Mouse (Mus musculus): ENCODE results near the gene Dnm3.

Gene Dnm3

DNA sequence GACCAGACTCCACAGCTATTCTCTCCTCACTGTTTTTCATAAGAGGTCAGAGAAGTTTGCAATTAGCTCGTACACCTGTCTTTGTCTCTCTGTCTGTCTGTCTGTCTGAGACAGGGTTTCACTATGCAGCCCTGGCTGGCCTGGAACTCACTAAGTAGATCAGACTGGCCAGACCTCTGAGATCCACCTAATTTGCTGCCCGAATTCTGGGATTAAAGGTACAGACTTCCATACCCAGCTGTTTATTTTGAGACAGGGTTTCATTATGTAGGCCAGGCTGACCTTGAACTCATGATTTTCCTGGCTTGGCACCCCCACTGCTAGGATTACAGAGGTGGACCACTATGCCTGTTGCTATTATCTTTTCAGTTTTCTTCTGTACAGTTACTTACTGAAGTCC lies 319.3 kb downstream of the Dnm3 start:
- in situ Hi-C loops (cut with MboI; ENCODE audit: low pct_unique_long_range_greater_than_20kb in 1 of 2, low sequenced_read_pairs in 2 of 2, unreplicated experiment in 1 of 2), result no loop called here

DNA sequence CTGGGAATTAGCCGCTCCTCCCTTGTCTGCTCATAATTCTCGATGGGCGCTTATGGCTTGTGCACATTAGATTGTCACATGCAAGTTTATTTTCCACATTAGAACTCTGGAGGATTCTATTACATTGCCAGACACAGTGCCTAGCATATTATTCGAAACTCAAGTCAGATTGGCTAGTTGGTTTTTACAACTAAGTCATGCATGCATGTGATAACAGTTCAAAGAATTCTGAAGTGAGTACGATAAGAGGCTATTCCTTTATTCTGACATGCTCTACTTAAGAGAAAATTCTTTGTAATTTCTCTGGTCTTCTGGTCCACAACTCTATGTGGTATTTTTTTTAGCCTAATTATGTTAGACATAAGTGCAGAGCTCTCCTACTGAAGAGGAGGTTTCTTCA lies 320.2 kb downstream of the Dnm3 start:
- in situ Hi-C loops (cut with MboI; ENCODE audit: low pct_unique_long_range_greater_than_20kb in 1 of 2, low sequenced_read_pairs in 2 of 2, unreplicated experiment in 1 of 2), result no loop called here

DNA sequence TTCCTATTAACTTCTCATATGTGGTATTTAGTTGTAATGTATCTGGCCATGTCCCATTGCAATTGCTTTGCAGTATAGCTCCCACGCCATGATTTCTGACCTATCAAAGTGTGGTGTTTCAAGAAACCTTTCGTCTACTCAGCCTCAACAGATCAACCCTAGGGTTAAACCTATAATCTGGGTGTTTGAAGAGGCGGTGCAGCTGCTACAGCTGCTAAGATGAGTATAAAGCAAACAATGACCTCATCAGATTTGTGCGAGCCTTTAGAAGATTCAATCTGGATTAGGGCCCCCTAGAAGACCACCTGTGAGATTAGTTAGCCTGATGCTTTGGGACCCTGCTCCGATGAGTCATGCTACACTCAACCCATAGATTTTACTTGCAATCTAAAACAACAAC lies 321.0 kb downstream of the Dnm3 start:
- in situ Hi-C loops (cut with MboI; ENCODE audit: low pct_unique_long_range_greater_than_20kb in 1 of 2, low sequenced_read_pairs in 2 of 2, unreplicated experiment in 1 of 2), result no loop called here

DNA sequence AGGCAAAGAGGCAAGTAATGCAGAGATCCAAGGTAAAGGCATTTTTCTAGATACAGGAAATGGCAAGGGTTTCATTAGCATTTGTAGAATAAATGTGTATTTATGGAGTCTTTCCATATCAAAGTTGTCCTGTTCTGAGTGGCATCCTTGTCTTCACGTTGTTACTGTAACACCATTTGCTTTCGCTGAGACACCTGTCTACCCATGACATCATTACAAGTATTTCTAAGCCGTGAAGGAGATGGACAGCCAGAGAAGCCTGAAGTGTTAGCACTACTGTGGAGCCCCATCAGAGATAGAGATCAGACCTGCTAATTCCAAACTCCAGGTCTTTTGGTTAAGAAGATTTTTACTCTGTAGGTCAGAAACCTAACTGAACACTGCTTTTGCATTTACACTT lies 322.3 kb downstream of the Dnm3 start:
- in situ Hi-C loops (cut with MboI; ENCODE audit: low pct_unique_long_range_greater_than_20kb in 1 of 2, low sequenced_read_pairs in 2 of 2, unreplicated experiment in 1 of 2), result no loop called here

DNA sequence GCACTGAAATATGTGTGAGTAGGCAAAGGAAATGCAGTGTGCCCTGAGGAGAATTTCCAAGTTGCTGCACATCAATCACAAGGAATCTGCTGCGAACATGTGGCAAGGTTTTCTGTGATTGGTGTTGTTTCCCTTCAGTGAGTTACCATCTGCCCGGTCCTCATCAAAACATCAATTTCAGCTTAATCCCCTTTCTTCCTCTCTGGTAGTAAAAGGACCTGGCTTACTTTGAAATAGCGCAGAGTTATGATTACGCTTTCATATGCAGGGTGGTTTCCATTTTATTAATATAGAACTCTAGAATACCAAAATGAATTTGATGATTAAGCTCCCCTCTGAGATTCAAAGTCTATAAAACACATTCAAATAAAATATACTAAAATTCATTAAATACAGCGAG lies 324.7 kb downstream of the Dnm3 start:
- in situ Hi-C loops (cut with MboI; ENCODE audit: low pct_unique_long_range_greater_than_20kb in 1 of 2, low sequenced_read_pairs in 2 of 2, unreplicated experiment in 1 of 2), result no loop called here

DNA sequence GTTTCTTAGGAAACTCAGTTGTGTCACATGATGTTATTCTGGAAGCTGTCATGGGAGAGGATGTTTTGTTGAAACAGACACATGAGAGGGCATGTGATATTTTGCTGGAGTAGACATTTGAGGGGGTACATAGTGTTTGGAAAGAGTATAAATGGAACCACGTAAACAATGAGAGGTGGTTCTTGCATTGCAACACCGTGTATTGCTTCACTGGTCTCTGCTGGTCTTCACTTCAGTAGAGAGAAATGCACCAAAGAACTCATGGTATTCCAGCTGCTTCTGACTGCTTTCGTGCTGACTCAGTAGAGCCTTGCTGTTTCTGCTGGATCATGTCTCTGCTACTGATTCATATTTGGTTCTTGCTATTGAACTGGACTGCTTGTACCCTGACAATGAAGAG lies 328.1 kb downstream of the Dnm3 start:
- in situ Hi-C loops (cut with MboI; ENCODE audit: low pct_unique_long_range_greater_than_20kb in 1 of 2, low sequenced_read_pairs in 2 of 2, unreplicated experiment in 1 of 2), result no loop called here

DNA sequence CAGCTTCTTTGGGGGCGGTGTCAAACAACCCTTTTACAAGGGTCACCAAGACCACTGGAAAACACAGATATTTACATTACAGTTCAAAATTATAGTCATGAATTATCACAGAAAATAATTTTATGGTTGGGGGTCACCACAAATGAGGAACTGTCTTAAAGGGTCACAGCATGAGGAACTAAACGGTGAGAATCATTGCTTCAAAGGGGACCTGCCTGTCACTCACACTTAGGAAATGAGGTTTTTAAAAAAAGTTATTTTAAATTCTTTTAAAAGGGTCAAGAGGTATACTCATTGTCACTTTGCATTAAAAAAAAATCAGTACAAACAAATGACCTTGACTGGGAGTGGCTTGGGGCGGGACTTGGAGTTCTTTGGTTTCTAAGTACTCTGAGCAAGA lies 330.3 kb downstream of the Dnm3 start:
- in situ Hi-C loops (cut with MboI; ENCODE audit: low pct_unique_long_range_greater_than_20kb in 1 of 2, low sequenced_read_pairs in 2 of 2, unreplicated experiment in 1 of 2), result no loop called here

DNA sequence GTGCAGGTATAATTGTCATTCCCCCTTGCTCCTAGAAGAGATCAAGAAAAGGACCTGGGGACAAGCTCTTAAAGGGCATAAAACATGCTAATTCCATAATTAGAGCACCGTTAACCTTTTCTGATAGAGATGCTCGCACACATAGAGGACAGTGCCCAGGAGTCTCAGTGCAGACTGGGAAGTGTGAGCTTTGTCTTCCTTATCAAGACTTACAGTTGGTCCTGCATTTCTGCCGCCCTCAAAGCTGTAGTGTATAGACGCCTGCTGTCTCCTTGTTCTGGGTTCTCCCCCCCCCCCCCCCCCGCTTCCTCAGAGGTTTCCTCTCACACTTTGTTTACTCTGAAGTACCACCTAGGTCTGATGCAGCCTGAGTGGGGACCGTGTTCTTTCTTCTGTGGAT lies 332.1 kb downstream of the Dnm3 start:
- in situ Hi-C loops (cut with MboI; ENCODE audit: low pct_unique_long_range_greater_than_20kb in 1 of 2, low sequenced_read_pairs in 2 of 2, unreplicated experiment in 1 of 2), result no loop called here

DNA sequence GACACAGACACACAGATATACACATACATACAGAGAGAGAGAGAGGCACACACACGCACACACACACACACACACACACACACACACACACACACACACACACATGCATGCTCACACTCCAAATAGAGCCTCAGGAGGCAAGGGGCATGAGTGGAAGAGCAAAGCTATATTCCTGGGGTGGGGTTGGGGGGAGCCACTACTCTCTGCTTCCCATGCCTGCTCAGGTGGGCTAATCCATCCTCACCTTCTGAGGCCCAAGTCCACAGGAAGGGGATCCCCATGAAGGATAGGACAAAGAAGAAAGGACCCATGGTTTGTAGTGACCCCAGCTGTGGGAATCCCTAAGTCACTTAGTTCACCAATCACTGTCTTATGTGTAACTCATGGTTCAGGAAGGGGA lies 332.8 kb downstream of the Dnm3 start:
- in situ Hi-C loops (cut with MboI; ENCODE audit: low pct_unique_long_range_greater_than_20kb in 1 of 2, low sequenced_read_pairs in 2 of 2, unreplicated experiment in 1 of 2), result no loop called here

DNA sequence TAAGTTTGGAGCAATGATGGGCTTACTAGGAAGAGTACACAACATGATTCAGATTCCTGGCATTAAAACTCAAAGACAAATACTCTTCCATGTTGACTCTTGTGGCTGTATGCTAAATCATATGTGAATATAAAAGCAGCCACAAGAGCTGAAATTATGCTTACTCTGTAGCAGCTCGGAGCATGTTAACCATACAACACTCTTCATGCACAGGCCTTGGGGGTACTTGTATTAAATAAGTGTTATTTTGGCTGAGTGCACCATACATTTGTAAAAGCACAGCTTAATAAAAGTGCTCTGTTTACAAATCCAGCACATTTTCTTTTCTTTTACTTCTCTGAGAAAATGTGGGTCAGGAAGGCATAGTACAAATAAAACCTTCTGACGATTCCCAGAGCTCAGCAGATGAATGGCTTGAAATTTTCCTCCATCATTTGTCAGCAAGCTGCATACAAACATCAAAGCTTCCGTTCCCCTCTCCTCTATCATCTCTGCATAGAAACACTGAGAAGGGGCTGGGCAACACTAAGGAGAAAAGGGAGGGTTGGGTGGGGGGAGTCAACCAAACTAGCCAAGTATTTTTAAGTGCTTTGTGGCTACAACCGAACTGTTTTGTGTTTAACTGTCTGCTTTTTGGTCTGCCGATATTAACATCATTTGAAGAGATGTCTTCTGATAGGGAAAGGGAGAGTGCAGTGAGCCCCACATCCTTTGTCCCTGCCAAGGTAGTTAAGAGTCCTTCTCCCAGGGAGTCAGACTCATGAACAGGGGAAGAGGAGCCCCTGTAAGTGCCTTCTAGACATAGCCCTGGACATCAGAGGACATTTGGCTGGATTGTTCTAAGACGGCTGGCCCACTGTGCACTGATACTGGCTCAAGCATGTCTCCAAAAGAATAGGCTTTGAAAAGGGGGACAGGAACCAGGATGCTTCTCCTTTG lies 333.6 kb downstream of the Dnm3 start:
- in situ Hi-C loops (cut with MboI; ENCODE audit: low pct_unique_long_range_greater_than_20kb in 1 of 2, low sequenced_read_pairs in 2 of 2, unreplicated experiment in 1 of 2), result no loop called here

DNA sequence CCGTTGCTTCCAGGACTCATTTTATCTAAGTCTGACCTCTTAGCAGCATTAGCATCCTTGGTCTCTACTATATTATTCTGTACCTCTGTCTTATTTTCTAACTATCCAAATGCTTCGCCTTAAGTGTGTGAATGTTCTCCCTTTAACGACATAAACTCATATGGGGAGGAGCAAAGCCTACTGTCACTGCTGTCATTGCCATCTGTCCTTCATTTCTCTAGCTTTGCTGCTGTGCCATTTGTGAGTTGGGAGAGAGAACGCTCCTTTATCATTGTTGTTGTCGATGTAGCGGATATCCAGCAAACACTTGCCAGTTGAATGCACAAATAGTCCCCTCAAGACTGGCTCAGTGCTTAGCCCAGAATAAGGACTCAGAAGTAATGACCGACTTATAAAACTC lies 335.5 kb downstream of the Dnm3 start:
- in situ Hi-C loops (cut with MboI; ENCODE audit: low pct_unique_long_range_greater_than_20kb in 1 of 2, low sequenced_read_pairs in 2 of 2, unreplicated experiment in 1 of 2), result no loop called here

DNA sequence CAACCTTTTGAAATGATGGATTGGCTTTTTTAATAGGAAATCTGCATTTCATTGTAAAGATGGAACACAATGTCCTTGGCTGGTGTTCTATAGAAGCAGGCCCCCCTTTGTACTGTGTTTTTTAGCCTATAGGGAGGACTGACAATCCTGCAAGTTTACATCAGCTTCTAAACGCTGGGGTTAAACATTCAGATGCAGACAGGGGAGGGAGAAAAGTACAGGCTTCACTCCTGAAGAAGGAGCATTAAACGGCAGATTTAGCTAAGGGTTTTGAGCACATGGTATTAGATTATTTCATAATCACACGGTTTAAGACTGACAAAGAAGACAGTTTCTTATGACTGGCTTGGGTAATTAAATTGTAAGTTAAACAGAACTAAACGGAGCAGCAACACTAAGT lies 341.5 kb downstream of the Dnm3 start:
- in situ Hi-C loops (cut with MboI; ENCODE audit: low pct_unique_long_range_greater_than_20kb in 1 of 2, low sequenced_read_pairs in 2 of 2, unreplicated experiment in 1 of 2), result no loop called here

DNA sequence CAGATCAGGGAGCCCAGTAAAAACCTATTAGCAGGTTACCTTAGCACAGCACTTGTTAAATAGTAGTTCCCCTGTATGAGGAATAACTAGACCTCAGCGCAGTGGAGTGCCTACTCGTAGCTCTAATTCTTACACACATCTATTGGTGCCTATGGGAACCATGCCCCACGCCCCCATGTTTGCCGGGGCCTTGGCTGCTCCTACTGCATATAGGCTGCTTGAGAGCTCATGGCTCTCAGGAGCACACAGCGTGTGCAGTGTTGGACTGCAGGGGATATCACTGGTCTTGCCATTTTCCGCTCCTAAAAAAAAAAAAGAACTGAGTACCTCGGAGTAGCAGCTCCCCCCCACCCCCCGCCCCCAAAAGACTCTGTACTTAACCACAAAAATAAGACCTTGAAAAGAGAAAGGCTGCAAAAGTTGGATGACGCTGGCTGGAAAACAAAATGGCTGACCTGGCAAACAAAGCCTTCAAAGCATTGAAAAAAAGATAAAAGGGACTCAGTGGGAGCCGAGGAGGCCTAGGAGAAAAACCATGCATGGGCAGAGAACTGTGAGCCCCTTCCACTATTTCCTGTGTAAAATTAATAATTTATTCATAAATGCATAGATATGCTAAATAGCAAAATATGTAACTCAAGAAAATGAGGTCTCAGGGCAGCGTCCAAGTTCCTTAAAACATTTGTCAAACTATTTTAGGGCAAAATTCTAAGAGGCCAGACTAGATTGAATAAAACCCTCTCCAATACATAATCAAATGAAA lies 342.2 kb downstream of the Dnm3 start:
- in situ Hi-C loops (cut with MboI; ENCODE audit: low pct_unique_long_range_greater_than_20kb in 1 of 2, low sequenced_read_pairs in 2 of 2, unreplicated experiment in 1 of 2), result no loop called here

DNA sequence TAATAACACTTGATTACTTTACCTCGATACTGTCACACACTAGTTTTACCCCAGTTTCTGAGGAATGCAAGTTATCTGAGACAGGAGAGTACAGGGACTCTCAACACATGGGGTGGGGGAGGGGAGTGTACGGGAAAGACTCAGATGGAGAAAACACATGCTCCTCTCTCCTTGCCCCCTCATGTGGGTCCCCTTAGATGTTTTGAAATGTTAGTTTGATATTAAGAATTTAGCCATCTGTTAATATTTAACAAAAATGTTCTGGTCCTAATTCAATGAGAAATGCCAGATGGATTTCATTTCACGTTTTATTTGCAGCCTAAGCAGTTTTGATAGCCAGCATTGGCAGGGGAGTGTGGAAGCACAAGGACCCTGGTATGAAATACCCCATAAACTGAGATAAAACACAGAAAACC lies 343.2 kb downstream of the Dnm3 start:
- in situ Hi-C loops (cut with MboI; ENCODE audit: low pct_unique_long_range_greater_than_20kb in 1 of 2, low sequenced_read_pairs in 2 of 2, unreplicated experiment in 1 of 2), result no loop called here

DNA sequence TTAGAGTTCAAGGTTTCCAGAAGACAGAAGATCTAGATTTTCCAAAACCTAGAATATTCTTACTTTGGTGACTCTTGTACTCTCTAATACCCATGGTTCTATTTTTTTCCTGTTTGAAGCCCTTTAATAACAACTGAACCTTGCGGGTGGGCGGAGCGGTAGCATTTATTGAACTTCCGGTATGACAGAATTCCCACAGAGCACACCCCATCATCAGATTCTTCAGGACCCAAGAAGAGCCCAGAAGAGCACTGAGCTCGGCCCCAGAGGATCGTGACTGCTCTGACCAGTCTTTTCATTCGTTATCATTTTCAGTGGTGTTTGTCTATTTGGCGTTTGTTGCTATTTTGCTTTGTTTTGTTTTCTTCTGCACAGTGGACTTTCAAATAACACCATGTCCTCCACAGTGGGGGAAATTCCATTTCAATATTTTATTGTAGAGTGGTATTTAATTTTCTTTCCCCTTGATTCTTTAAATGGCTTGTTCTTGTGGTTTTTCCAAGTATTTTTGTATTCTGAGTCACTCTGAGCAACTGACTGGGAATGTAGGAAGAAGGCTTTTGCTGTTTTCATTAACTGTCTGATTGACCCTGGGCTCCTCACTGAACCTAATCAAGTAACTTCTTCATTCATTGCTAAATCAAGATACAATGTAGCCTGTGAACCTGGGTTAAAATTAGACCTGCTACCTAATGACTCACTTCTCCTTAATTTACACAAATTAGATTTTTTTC lies 344.8 kb downstream of the Dnm3 start:
- in situ Hi-C loops (cut with MboI; ENCODE audit: low pct_unique_long_range_greater_than_20kb in 1 of 2, low sequenced_read_pairs in 2 of 2, unreplicated experiment in 1 of 2), result no loop called here

DNA sequence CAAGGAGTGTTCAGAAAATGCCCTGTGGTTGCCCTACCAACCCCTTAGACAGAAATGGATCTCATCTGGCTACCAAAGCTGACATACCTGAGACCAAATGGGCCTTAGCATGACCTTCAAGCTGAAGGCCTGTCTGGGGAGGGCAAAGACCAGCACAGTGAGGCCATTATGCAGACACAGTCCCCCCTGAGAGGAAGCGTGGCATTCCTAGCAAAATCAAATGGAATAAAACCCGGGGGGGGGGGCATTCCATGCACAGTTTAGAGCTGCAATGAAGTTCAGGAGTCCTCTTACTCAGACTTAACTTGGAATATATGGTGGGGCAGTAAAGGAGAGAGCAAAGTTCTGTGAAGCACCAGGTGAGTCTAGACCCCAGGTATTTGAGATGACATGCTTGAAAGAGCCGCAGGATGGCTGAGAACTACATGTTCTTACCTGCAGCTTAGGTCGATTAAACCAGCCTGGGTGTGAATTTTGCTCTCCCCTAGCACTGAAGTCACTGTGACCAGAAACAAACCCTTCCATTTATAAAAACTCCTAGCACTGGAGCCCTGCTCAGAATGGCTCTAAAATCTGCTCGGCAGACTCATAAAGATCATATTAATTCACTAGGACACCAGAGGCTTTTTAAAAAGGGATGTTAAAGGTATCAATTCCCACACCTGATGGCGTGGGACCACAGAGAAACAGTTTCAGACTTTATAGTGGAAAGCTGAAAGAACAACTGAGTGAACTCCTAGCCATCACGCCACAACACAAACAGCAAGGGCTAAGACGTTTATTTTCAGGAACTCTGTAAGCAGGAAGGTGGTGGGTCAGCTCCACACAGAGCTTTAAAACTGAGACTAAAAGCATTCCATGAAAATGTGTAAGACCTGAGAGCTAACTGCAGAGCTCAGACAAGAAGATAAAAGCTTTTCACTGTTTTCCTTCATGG lies 350.7 kb downstream of the Dnm3 start:
- in situ Hi-C loops (cut with MboI; ENCODE audit: low pct_unique_long_range_greater_than_20kb in 1 of 2, low sequenced_read_pairs in 2 of 2, unreplicated experiment in 1 of 2), result no loop called here

DNA sequence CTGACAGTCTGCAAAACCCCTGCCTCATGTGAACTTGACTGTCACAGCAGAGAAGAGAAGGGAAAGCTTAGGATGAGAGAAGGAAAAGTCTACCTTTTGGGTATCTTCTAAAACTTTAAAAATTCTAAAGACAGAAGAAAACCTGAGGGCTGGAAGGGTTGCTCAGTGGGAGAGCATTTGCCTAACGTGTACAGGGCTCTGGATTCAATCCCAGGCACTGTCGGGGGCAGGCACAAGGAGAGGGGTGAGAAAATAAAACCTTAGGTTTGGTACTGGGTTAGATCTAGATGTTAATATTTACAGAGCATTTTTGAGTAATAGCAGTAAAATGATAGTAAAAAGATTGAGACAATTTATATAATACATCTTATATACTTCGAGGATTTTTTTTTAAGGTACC lies 353.4 kb downstream of the Dnm3 start:
- in situ Hi-C loops (cut with MboI; ENCODE audit: low pct_unique_long_range_greater_than_20kb in 1 of 2, low sequenced_read_pairs in 2 of 2, unreplicated experiment in 1 of 2), result no loop called here

DNA sequence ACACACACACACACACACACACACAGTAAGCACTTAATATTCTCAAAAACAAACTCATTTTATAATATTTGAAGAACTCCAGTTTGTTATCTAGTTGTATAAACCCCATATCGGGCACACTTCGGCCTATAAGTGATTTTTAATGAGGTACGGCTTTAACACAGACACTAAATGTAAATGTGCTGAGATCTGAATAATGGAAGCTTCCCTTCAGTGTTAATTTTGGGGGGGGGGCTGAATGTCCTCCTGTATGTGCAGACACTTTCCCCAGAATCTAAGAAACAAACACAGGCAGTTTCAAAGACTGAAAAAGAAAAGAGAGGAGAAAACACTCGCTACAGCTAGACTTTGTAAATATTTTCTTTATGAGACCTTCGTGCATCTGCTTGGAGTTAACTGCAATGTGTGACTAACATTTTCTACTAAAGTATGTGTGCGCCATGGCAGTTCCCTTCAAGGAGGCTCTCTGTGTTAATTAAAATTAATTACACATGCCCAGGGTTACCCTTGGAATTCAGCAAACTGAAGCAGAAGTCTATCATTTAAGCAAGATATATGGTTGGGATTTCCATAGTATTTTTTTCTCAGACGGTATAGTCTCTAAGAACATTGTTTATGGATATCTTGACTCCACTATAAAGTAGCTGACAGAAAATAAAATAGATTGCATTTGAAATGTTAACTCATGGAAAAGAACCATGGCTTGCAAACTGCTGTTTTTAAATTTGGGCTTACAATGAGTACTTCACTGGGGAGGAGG lies 356.2 kb downstream of the Dnm3 start:
- in situ Hi-C loops (cut with MboI; ENCODE audit: low pct_unique_long_range_greater_than_20kb in 1 of 2, low sequenced_read_pairs in 2 of 2, unreplicated experiment in 1 of 2), result no loop called here
